Mouse (Mus musculus): Measurements from ENCODE around the gene C9. TPM values are rescaled to one million over a fixed set of nuclear protein-coding genes. Genes with fewer than 3 reads are reported as not detected.

The C9 gene
- total RNA-seq, 2 experiments from 2014 or later, result not detected

GRCm38 (mm10) chr15:6469384-6469783 is 24.3 kb downstream of the C9 start:
- no peak for DNase-seq (ENCODE audit: low spot score in 2 of 2)

- no peak for DNase-seq (ENCODE audit: low spot score in 2 of 2)
These were observed 38.4 kb downstream of the C9 start for GRCm38 (mm10) chr15:6483561-6483960.

GRCm38 (mm10) chr15:6492386-6492785 is 47.3 kb downstream of the C9 start:
- DNase-seq (ENCODE audit: low spot score in 2 of 2), result no peak

- DNase-seq (ENCODE audit: low spot score in 2 of 2), result no peak
These were observed 53.4 kb downstream of the C9 start for GRCm38 (mm10) chr15:6498396-6499070.

GRCm38 (mm10) chr15:6500787-6501186 is 55.7 kb downstream of the C9 start:
- DNase-seq (ENCODE audit: low spot score in 2 of 2), result no peak

GRCm38 (mm10) chr15:6517525-6517924 is 72.4 kb downstream of the C9 start:
- no peak for DNase-seq (ENCODE audit: low spot score in 2 of 2)

- DNase-seq (ENCODE audit: low spot score in 2 of 2), result no peak
These were observed 74.5 kb downstream of the C9 start for GRCm38 (mm10) chr15:6519417-6520255.

- no peak for DNase-seq (ENCODE audit: low spot score in 2 of 2)
These were observed 75.5 kb downstream of the C9 start for GRCm38 (mm10) chr15:6520505-6521155.

GRCm38 (mm10) chr15:6522653-6523167 is 77.6 kb downstream of the C9 start, which contains the start of gene Fyb:
Gene Fyb (plus strand): TSS chr15:6522853.
- no peak for DNase-seq (ENCODE audit: low spot score in 2 of 2)

- DNase-seq (ENCODE audit: low spot score in 2 of 2), result no peak
These were observed 79.7 kb downstream of the C9 start for GRCm38 (mm10) chr15:6524801-6525200.

- no peak for DNase-seq (ENCODE audit: low spot score in 2 of 2)
These were observed 80.3 kb downstream of the C9 start for GRCm38 (mm10) chr15:6525386-6525785.

- no peak for DNase-seq (ENCODE audit: low spot score in 2 of 2)
These were observed 88.8 kb downstream of the C9 start for GRCm38 (mm10) chr15:6533858-6534343.

GRCm38 (mm10) chr15:6534592-6534991 is 89.5 kb downstream of the C9 start:
- no peak for DNase-seq (ENCODE audit: low spot score in 2 of 2)

- DNase-seq (ENCODE audit: low spot score in 2 of 2), result no peak
These were observed 94.7 kb downstream of the C9 start for GRCm38 (mm10) chr15:6539639-6540338.

Other genes with a start within 250 kb of the C9 start
- 10 to 100 TPM; 94.6 to 96.1 TPM for gene Dab2, start 145.5 kb upstream of the C9 start, total RNA-seq (2021)
- 1 to 10 TPM; 3.9 to 9.7 TPM for gene Fyb, start 77.5 kb downstream of the C9 start, total RNA-seq (2021)